Mouse (Mus musculus): ENCODE data around the gene Pgm5. TPM values are rescaled to one million over a fixed set of nuclear protein-coding genes. Genes with fewer than 3 reads are reported as not detected.

Pgm5 gene
- polyA plus RNA-seq, 1 experiment from 2014 or later, result 0.28 TPM

DNA sequence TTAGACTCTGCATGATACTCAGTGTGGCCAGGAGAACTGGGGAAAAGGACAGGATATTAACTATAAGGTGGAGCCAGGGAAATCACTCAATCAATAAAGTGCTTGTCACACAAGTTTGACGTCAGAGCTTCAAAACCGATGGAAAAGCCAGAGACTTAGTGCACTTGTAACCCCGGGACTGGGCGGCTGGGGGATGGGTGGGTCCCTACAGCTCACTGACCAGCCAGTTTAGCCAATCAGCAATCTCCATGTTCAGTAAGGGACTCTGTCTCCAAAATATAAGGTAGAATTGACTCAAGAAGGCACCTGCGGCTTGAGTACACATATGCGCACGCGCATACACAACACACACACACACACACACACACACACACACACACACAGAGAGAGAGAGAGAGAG lies 213.6 kb downstream of the Pgm5 start:
- Histone ChIP-seq H3K4me1 (replicated peaks) (no peaks in the 10 kb centered on the region), H3K9ac (no peak overlapping the region), H3K27me3 (no peaks in the 10 kb centered on the region), H3K4me2 (no peak overlapping the region), H3K36me3 (no peaks in the 10 kb centered on the region), H3K9me3 (replicated peaks) (no peaks in the 10 kb centered on the region), H3K4me3 (replicated peaks) (no peak overlapping the region), H3K27ac (no peak overlapping the region)
- no peak for ATAC-seq (ENCODE audit: low read depth)
- no peak for DNase-seq
- 65% methylated on average over 8 of the region's 8 CpGs for WGBS (ENCODE audit: insufficient replicate concordance)

- no peak overlapping the region for H3K4me2 ChIP-seq
- H3K27ac ChIP-seq, result no peak overlapping the region
- ATAC-seq (ENCODE audit: low read depth) (no peak), DNase-seq (no peak)
- no peaks in the 10 kb centered on the region for H3K9me3 ChIP-seq (replicated peaks)
- 51% methylated on average over 8 of the region's 8 CpGs for WGBS (ENCODE audit: insufficient replicate concordance)
- H3K36me3 ChIP-seq, result no peaks in the 10 kb centered on the region
- H3K4me1 ChIP-seq (replicated peaks), result no peaks in the 10 kb centered on the region
- no peak overlapping the region for H3K9ac ChIP-seq
- H3K4me3 ChIP-seq (replicated peaks), result no peak overlapping the region
- no peaks in the 10 kb centered on the region for H3K27me3 ChIP-seq
These were observed 215.4 kb downstream of the Pgm5 start for GRCm38 (mm10) chr19:24646162-24646829.

DNA sequence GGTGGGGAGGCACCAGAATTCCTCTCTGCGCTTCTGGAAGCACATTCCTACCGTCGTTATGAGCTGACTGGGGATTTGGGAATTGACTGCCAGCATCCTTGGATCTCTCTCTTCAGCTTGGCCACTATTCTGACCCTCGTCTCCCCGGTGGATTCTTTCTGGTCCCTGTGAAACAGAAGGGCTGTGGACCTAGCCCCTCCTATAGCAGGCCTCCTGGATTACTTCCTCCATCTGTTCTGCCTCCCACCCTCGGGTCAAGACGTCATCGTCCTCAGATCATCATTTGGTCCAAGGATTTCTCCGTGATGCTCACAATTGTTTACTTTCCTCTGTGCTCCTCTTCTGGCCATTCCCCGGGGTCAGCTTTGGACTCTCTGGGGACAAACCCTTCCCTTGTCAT lies 216.7 kb downstream of the Pgm5 start:
- Histone ChIP-seq H3K27ac (no peak overlapping the region), H3K4me2 (no peak overlapping the region), H3K4me1 (replicated peaks) (no peaks in the 10 kb centered on the region), H3K4me3 (replicated peaks) (no peak overlapping the region), H3K9me3 (replicated peaks) (no peaks in the 10 kb centered on the region), H3K27me3 (no peaks in the 10 kb centered on the region), H3K9ac (no peak overlapping the region), H3K36me3 (no peaks in the 10 kb centered on the region)
- ATAC-seq (ENCODE audit: low read depth) (no peak), DNase-seq (no peak)
- 62% methylated on average over 10 of the region's 10 CpGs for WGBS (ENCODE audit: insufficient replicate concordance)

- Histone ChIP-seq H3K4me1 (replicated peaks) (no peaks in the 10 kb centered on the region), H3K27me3 (no peaks in the 10 kb centered on the region), H3K27ac (no peak overlapping the region), H3K36me3 (no peaks in the 10 kb centered on the region), H3K4me3 (replicated peaks) (no peak overlapping the region), H3K9ac (no peak overlapping the region), H3K4me2 (no peak overlapping the region), H3K9me3 (replicated peaks) (no peaks in the 10 kb centered on the region)
- DNase-seq (no peak), ATAC-seq (ENCODE audit: low read depth) (no peak)
- 67% methylated on average over 6 of the region's 6 CpGs for WGBS (ENCODE audit: insufficient replicate concordance)
These were observed 220.7 kb downstream of the Pgm5 start for GRCm38 (mm10) chr19:24640982-24641381.

- Histone ChIP-seq H3K9me3 (replicated peaks) (no peaks in the 10 kb centered on the region), H3K4me3 (replicated peaks) (no peak overlapping the region), H3K36me3 (no peaks in the 10 kb centered on the region), H3K9ac (no peak overlapping the region), H3K27ac (no peak overlapping the region), H3K4me2 (no peak overlapping the region), H3K27me3 (no peaks in the 10 kb centered on the region), H3K4me1 (replicated peaks) (no peaks in the 10 kb centered on the region)
- 74% methylated on average over 6 of the region's 6 CpGs for WGBS (ENCODE audit: insufficient replicate concordance)
- ATAC-seq (ENCODE audit: low read depth) (no peak), DNase-seq (no peak)
These were observed 223.7 kb downstream of the Pgm5 start for GRCm38 (mm10) chr19:24637988-24638387.

DNA sequence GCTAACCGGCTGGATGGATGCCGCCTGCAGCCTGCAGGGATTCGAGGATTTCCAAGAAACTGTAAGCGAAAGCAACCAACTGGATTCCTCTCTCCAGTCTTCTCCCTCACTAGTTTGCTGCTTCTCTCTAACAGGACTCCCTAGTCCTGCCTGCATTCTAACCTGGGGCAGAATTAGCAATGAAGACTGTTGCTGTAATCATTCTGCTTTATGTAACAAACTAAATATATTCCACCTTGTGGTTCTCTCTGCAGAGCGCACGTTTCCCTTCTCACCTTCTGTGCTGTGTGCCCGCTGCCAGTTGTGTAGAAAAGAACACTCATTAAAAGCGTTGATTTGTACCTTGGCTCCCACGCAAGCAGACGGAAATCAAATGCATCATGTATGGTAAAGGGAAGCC lies 225.0 kb downstream of the Pgm5 start:
- Histone ChIP-seq H3K27ac (no peak overlapping the region), H3K4me3 (replicated peaks) (no peak overlapping the region), H3K27me3 (no peaks in the 10 kb centered on the region), H3K9me3 (replicated peaks) (no peaks in the 10 kb centered on the region), H3K4me2 (no peak overlapping the region), H3K4me1 (replicated peaks) (no peaks in the 10 kb centered on the region), H3K36me3 (no peaks in the 10 kb centered on the region), H3K9ac (no peak overlapping the region)
- WGBS (ENCODE audit: insufficient replicate concordance), result 65% methylated on average over 10 of the region's 10 CpGs
- DNase-seq (no peak), ATAC-seq (ENCODE audit: low read depth) (no peak)

DNA sequence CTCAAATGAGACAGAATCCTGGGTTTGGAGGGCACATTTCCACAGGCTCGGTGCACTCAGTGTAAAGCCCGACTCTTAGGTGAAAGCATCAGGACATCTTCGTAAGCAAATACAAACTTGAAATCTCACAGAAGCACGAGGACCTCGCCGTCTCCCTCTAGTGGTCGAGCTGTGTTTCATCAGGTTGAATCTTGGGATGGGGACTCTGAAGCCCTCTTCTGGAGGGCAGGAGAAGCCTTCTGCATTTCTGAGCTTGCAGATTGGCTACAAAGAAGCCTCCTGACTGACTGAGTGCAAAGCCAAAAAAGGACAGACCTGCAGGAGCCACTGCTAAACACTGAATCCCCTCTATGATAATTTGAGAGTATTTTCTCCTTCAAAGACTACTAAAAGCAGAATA lies 227.1 kb downstream of the Pgm5 start:
- H3K4me2 ChIP-seq, result no peak overlapping the region
- DNase-seq, result peak; percentile 24
- no peaks in the 10 kb centered on the region for H3K27me3 ChIP-seq
- no peaks in the 10 kb centered on the region for H3K36me3 ChIP-seq
- no peak overlapping the region for H3K27ac ChIP-seq
- H3K9ac ChIP-seq, result no peak overlapping the region
- H3K4me1 ChIP-seq (replicated peaks), result no peaks in the 10 kb centered on the region
- no peaks in the 10 kb centered on the region for H3K9me3 ChIP-seq (replicated peaks)
- ATAC-seq (ENCODE audit: low read depth), result no peak
- WGBS (ENCODE audit: insufficient replicate concordance), result 5% methylated on average over 7 of the region's 7 CpGs
- H3K4me3 ChIP-seq (replicated peaks), result no peak overlapping the region

Other genes with a start within 250 kb of the Pgm5 start
- gene Tmem252, start 187.8 kb downstream of the Pgm5 start, polyA plus RNA-seq (2015; fragmentation: Nextera tagmentation; extraction: Ambion mirVana), result 0.14 and 0.18 TPM in 2 replicates
- gene Gm10053, start 13.8 kb upstream of the Pgm5 start, polyA plus RNA-seq (2015; fragmentation: Nextera tagmentation; extraction: Ambion mirVana), result 215 and 226 TPM in 2 replicates
- not detected in 2 replicates for gene Foxd4, start 39.3 kb upstream of the Pgm5 start, polyA plus RNA-seq (2015; fragmentation: Nextera tagmentation; extraction: Ambion mirVana)
- gene Cbwd1, start 99.8 kb upstream of the Pgm5 start, polyA plus RNA-seq (2015; fragmentation: Nextera tagmentation; extraction: Ambion mirVana), result 13.5 and 14.8 TPM in 2 replicates
- 6.7 and 7.9 TPM in 2 replicates for gene Dock8, start 137.7 kb upstream of the Pgm5 start, polyA plus RNA-seq (2015; fragmentation: Nextera tagmentation; extraction: Ambion mirVana)

Data from liver, embryonic 13.5 days (tissue).